Mouse (Mus musculus): ENCODE measurements around the gene Aldoc. TPM values are rescaled to one million over a fixed set of nuclear protein-coding genes. Genes with fewer than 3 reads are reported as not detected.
"Not testable (repeated sequence)": the region's sequence is repeated elsewhere in the genome, so short reads cannot be mapped to it uniquely, and the experiment has no call there.

Gene Aldoc
- 15.0 and 19.6 TPM in 2 replicates for polyA plus RNA-seq (2015; fragmentation: Nextera tagmentation; extraction: Ambion mirVana)

DNA sequence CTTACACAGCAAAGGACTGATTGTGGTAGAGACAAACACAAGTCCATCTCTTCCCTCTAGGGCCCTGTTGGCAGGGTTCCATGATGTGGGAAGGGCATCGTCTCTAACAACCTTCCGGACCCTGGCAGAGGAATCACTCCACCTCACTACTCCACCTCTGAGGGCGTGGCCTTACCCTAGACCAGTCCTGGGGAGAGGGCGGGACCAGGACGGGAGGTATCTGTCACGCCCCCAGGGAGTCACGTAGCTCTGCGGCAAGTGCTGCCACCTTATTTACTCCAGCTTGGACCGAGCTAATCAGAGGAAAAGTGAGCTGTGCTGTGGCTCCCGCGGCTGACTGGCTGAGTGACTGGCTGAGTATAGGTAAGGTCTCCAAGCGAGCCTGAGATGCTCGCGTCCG, at the start of gene Aldoc:
Aldoc (plus strand) TSS at position 109 of the 400 bp plus-strand sequence.
- ATAC-seq (ENCODE audit: low read depth), result peak; percentile 99
- 4% methylated on average over 15 of the region's 15 CpGs for WGBS (ENCODE audit: insufficient replicate concordance)
- Histone ChIP-seq H3K9ac (ENCODE audit: low read depth, low read length) (peak within 1 kb of the TSS; percentile 45), H3K4me1 (ENCODE audit: control insufficient read depth, low read depth, low read length) (peaks cover 17% of the 10 kb centered on the region), H3K27ac (ENCODE audit: low read length) (peak within 1 kb of the TSS; percentile 72), H3K9me3 (replicated peaks; ENCODE audit: control insufficient read depth, low read length) (no peaks in the 10 kb centered on the region), H3K4me2 (ENCODE audit: low read depth, low read length) (peak within 1 kb of the TSS; percentile 47), H3K4me3 (ENCODE audit: low read depth, low read length) (peak within 1 kb of the TSS; percentile 43), H3K36me3 (ENCODE audit: control insufficient read depth, insufficient read depth) (peaks cover 42% of the 10 kb centered on the region), H3K27me3 (ENCODE audit: control insufficient read depth, insufficient read depth, low read depth, low read length) (no peaks in the 10 kb centered on the region)

DNA sequence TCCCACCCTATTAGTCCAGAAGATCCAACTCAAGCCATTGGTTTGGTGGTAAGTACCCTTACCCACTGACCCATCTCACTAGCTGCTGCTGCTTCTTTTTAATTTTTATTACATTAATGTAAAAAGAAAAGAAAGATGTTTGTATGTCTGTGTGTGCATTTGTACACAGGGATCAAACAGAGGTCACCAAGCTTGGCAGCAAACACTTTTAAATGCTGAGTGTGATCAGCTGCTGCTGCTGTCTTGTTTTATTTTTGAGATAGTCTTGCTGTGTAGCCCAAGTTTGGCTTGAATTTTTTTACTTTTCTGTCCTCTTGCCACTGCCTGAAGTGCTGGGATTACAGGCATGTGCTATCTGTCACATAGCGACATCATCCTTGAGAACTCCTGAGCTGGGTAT, 47.2 kb upstream of the Aldoc start:
- Histone ChIP-seq H3K4me3 (ENCODE audit: low read depth, low read length) (no peak overlapping the region), H3K36me3 (ENCODE audit: control insufficient read depth, insufficient read depth) (peaks cover 50% of the 10 kb centered on the region), H3K9me3 (replicated peaks; ENCODE audit: control insufficient read depth, low read length) (no peaks in the 10 kb centered on the region), H3K4me1 (ENCODE audit: control insufficient read depth, low read depth, low read length) (no peaks in the 10 kb centered on the region), H3K27me3 (ENCODE audit: control insufficient read depth, insufficient read depth, low read depth, low read length) (no peaks in the 10 kb centered on the region), H3K27ac (ENCODE audit: low read length) (no peak overlapping the region), H3K9ac (ENCODE audit: low read depth, low read length) (no peak overlapping the region), H3K4me2 (ENCODE audit: low read depth, low read length) (no peak overlapping the region)
- no peak for ATAC-seq (ENCODE audit: low read depth)
- WGBS (ENCODE audit: insufficient replicate concordance), result 97% methylated on average over 1 of the region's 1 CpGs

DNA sequence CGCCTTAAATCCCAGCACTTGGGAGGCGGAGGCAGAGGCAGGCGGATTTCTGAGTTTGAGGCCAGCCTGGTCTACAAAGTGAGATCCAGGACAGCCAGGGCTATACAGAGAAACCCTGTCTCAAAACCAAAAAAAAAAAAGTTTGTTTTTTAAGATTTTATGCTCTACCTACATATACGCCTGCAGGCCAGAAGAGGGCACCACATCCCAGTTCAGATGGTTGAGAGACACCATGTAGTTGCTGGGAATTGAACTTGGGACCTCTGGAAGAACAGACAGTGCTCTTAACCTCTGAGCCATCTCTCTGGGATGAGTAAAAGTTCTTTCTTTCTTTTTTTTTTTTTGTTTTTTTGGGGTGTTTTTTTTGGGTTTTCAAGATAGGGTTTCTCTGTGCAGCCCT, 46.6 kb upstream of the Aldoc start:
- H3K36me3 ChIP-seq (ENCODE audit: control insufficient read depth, insufficient read depth), result peaks cover 54% of the 10 kb centered on the region
- H3K27ac ChIP-seq (ENCODE audit: low read length); H3K4me2 ChIP-seq (ENCODE audit: low read depth, low read length); H3K27me3 ChIP-seq (ENCODE audit: control insufficient read depth, insufficient read depth, low read depth, low read length); H3K4me3 ChIP-seq (ENCODE audit: low read depth, low read length); ATAC-seq (ENCODE audit: low read depth); H3K4me1 ChIP-seq (ENCODE audit: control insufficient read depth, low read depth, low read length); H3K9me3 ChIP-seq (replicated peaks; ENCODE audit: control insufficient read depth, low read length); H3K9ac ChIP-seq (ENCODE audit: low read depth, low read length): not testable (repeated sequence)
- WGBS (ENCODE audit: insufficient replicate concordance), result 84% methylated on average over 4 of the region's 4 CpGs

DNA sequence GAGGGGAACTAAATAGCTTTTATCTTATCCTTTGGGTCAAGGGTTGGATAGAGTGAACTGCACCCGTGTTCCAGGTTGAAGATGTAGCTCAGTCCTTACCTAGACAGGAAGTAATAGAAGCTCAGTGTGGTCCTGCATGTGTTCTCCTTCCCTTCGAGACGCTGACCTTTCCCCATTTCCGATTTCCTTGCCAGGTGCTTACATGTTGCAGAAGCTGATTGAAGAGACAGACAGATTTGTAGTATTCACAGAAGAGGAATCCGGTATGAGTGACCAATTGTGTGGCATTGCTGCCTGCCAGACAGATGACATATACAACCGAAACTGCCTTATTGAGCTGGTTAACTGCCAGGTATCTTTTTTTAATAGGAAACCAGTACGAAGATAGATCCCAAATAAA, 43.9 kb upstream of the Aldoc start:
- Histone ChIP-seq H3K36me3 (ENCODE audit: control insufficient read depth, insufficient read depth) (peaks cover 53% of the 10 kb centered on the region), H3K4me3 (ENCODE audit: low read depth, low read length) (no peak overlapping the region), H3K4me1 (ENCODE audit: control insufficient read depth, low read depth, low read length) (no peaks in the 10 kb centered on the region), H3K4me2 (ENCODE audit: low read depth, low read length) (no peak overlapping the region), H3K9ac (ENCODE audit: low read depth, low read length) (no peak overlapping the region), H3K9me3 (replicated peaks; ENCODE audit: control insufficient read depth, low read length) (no peaks in the 10 kb centered on the region), H3K27me3 (ENCODE audit: control insufficient read depth, insufficient read depth, low read depth, low read length) (no peaks in the 10 kb centered on the region), H3K27ac (ENCODE audit: low read length) (no peak overlapping the region)
- WGBS (ENCODE audit: insufficient replicate concordance), result 77% methylated on average over 7 of the region's 7 CpGs
- ATAC-seq (ENCODE audit: low read depth), result no peak

DNA sequence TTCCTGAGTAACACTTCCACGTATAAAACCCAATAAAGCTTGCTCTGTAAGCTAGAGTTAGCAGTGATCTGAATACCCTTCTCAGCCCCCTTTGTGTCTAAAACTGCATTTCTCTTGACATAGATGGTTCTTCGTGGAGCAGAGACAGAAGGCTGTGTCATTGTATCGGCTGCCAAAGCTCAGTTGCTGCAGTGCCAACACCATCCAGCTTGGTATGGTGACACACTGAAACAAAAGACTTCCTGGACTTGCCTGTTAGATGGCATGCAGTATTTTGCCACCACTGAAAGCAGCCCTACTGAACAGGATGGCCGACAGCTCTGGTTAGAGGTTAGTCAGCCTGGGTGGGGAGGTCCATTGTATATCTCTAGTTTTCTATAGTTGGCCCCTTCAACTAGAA, 43.2 kb upstream of the Aldoc start:
- Histone ChIP-seq H3K4me2 (ENCODE audit: low read depth, low read length) (no peak overlapping the region), H3K9ac (ENCODE audit: low read depth, low read length) (no peak overlapping the region), H3K4me3 (ENCODE audit: low read depth, low read length) (no peak overlapping the region), H3K27ac (ENCODE audit: low read length) (no peak overlapping the region), H3K9me3 (replicated peaks; ENCODE audit: control insufficient read depth, low read length) (no peaks in the 10 kb centered on the region), H3K36me3 (ENCODE audit: control insufficient read depth, insufficient read depth) (peaks cover 55% of the 10 kb centered on the region), H3K27me3 (ENCODE audit: control insufficient read depth, insufficient read depth, low read depth, low read length) (no peaks in the 10 kb centered on the region), H3K4me1 (ENCODE audit: control insufficient read depth, low read depth, low read length) (no peaks in the 10 kb centered on the region)
- no peak for ATAC-seq (ENCODE audit: low read depth)
- WGBS (ENCODE audit: insufficient replicate concordance), result 87% methylated on average over 4 of the region's 4 CpGs

DNA sequence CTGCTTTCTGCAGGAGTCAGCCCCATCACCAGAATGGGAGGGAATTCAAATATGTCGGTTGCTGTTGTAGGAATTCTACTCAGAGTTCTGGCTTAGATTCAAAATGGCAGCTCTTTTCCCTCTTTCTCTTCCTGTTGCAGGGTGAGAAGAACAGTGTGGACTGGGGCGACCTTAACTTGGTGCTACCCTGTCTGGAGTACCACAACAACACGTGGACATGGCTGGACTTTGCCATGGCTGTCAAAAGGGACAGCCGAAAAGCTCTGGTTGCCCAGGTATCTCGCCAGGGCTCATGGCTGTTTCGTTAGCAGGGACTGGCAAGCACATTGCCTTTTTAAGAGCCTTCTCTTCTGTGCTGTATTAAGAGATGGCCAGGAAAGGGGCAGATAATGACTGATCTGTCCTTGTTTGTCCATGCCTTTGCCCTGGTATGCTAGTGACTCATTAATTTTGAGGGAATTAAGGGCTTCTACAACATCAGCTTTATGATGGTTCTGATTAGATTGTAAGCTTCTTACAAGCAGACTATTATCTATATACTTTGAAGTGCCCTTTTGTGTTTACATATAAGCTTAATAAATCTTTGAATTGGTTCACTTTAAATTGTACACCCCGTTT, 33.5 kb upstream of the Aldoc start:
- no peak for ATAC-seq (ENCODE audit: low read depth)
- Histone ChIP-seq H3K9me3 (replicated peaks; ENCODE audit: control insufficient read depth, low read length) (no peaks in the 10 kb centered on the region), H3K27ac (ENCODE audit: low read length) (no peak overlapping the region), H3K4me2 (ENCODE audit: low read depth, low read length) (no peak overlapping the region), H3K4me3 (ENCODE audit: low read depth, low read length) (no peak overlapping the region), H3K27me3 (ENCODE audit: control insufficient read depth, insufficient read depth, low read depth, low read length) (no peaks in the 10 kb centered on the region), H3K36me3 (ENCODE audit: control insufficient read depth, insufficient read depth) (peaks cover 39% of the 10 kb centered on the region), H3K9ac (ENCODE audit: low read depth, low read length) (no peak overlapping the region), H3K4me1 (ENCODE audit: control insufficient read depth, low read depth, low read length) (no peaks in the 10 kb centered on the region)
- 74% methylated on average over 7 of the region's 7 CpGs for WGBS (ENCODE audit: insufficient replicate concordance)

DNA sequence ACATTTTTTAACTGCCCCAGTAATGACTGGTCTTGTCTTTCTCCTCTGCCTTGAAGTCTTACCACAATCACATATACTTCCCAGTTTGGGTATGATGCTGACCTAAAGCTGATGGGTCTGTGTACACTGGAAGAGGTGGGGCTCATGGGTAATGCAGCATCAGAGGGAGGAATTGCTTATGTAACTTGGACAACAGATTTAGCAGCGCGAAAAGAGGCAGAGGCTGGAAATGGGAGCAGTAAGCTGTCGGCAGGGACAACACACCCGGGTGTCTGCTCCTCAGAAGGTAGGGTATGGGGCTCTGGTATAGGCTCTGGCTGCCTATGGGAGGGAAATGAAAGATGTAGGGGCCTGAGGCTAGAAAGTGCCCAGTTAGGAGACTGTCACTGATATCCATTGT, 32.1 kb upstream of the Aldoc start, which contains the start of gene BC030499:
BC030499 (plus strand) TSS at position 188 of the 400 bp plus-strand sequence.
- H3K27ac ChIP-seq (ENCODE audit: low read length), result no peak within 1 kb of the TSS
- H3K36me3 ChIP-seq (ENCODE audit: control insufficient read depth, insufficient read depth), result peaks cover 25% of the 10 kb centered on the region
- H3K4me3 ChIP-seq (ENCODE audit: low read depth, low read length), result no peak within 1 kb of the TSS
- H3K4me1 ChIP-seq (ENCODE audit: control insufficient read depth, low read depth, low read length), result no peaks in the 10 kb centered on the region
- no peaks in the 10 kb centered on the region for H3K9me3 ChIP-seq (replicated peaks; ENCODE audit: control insufficient read depth, low read length)
- no peak within 1 kb of the TSS for H3K4me2 ChIP-seq (ENCODE audit: low read depth, low read length)
- H3K27me3 ChIP-seq (ENCODE audit: control insufficient read depth, insufficient read depth, low read depth, low read length), result no peaks in the 10 kb centered on the region
- ATAC-seq (ENCODE audit: low read depth), result no peak
- H3K9ac ChIP-seq (ENCODE audit: low read depth, low read length), result no peak within 1 kb of the TSS
- WGBS (ENCODE audit: insufficient replicate concordance), result 73% methylated on average over 4 of the region's 4 CpGs

DNA sequence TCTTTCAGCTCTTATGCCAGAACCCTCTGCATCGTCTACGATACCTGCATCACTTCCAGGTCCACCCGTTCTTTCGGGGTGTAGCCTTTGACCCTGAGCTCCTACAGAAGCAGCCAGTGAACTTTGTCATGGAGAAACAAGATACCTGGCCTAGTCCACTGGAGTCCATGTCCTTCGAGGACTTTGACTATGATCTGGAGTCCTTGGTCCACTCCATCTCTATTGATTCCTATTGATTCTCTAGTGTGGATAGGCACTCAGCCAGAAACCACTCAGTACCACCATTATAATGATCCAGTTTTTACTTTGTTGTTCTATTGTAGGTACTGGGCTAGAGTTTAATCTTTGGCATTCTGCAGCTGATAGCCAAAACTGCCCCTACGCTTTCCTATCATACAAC, 28.2 kb upstream of the Aldoc start:
- Histone ChIP-seq H3K4me2 (ENCODE audit: low read depth, low read length) (no peak overlapping the region), H3K36me3 (ENCODE audit: control insufficient read depth, insufficient read depth) (peaks cover 7% of the 10 kb centered on the region), H3K27ac (ENCODE audit: low read length) (no peak overlapping the region), H3K27me3 (ENCODE audit: control insufficient read depth, insufficient read depth, low read depth, low read length) (no peaks in the 10 kb centered on the region), H3K9ac (ENCODE audit: low read depth, low read length) (no peak overlapping the region), H3K4me1 (ENCODE audit: control insufficient read depth, low read depth, low read length) (no peaks in the 10 kb centered on the region), H3K4me3 (ENCODE audit: low read depth, low read length) (no peak overlapping the region), H3K9me3 (replicated peaks; ENCODE audit: control insufficient read depth, low read length) (no peaks in the 10 kb centered on the region)
- 70% methylated on average over 6 of the region's 6 CpGs for WGBS (ENCODE audit: insufficient replicate concordance)
- ATAC-seq (ENCODE audit: low read depth), result no peak

DNA sequence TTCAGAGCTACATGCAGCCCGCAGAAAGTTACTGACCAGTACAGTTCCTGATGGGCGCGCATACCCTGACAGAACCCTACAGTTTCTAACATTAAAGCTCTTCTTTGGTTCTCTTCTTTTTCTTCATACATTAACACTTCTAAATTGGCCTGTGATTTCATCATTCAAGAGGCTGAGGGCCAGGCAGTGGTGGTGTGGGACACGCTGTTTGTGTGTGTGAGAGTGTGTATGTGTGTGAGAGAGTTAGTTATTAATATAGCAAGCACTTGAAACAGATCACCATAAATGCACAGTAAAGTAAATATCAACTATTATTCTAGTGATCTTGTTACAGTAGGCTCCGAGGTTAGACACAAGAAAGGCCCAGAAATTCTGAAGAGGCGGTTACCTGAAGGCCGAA, 21.9 kb upstream of the Aldoc start:
- 72% methylated on average over 7 of the region's 7 CpGs for WGBS (ENCODE audit: insufficient replicate concordance)

More for the DNA sequence above, 21.9 kb upstream of the Aldoc start:
- Histone ChIP-seq H3K27me3 (ENCODE audit: control insufficient read depth, insufficient read depth, low read depth, low read length) (no peaks in the 10 kb centered on the region), H3K4me2 (ENCODE audit: low read depth, low read length) (peak overlapping the region; percentile 79), H3K9ac (ENCODE audit: low read depth, low read length) (peak overlapping the region; percentile 87), H3K9me3 (replicated peaks; ENCODE audit: control insufficient read depth, low read length) (no peaks in the 10 kb centered on the region), H3K4me1 (ENCODE audit: control insufficient read depth, low read depth, low read length) (peaks cover 23% of the 10 kb centered on the region), H3K27ac (ENCODE audit: low read length) (peak overlapping the region; percentile 76), H3K36me3 (ENCODE audit: control insufficient read depth, insufficient read depth) (peaks cover 23% of the 10 kb centered on the region), H3K4me3 (ENCODE audit: low read depth, low read length) (peak overlapping the region; percentile 76)
- no peak for ATAC-seq (ENCODE audit: low read depth)

Measured in liver, embryonic 16.5 days (tissue).